8 mouse cellular contexts compared by ENCODE assay signal in the genomic region with DNA sequence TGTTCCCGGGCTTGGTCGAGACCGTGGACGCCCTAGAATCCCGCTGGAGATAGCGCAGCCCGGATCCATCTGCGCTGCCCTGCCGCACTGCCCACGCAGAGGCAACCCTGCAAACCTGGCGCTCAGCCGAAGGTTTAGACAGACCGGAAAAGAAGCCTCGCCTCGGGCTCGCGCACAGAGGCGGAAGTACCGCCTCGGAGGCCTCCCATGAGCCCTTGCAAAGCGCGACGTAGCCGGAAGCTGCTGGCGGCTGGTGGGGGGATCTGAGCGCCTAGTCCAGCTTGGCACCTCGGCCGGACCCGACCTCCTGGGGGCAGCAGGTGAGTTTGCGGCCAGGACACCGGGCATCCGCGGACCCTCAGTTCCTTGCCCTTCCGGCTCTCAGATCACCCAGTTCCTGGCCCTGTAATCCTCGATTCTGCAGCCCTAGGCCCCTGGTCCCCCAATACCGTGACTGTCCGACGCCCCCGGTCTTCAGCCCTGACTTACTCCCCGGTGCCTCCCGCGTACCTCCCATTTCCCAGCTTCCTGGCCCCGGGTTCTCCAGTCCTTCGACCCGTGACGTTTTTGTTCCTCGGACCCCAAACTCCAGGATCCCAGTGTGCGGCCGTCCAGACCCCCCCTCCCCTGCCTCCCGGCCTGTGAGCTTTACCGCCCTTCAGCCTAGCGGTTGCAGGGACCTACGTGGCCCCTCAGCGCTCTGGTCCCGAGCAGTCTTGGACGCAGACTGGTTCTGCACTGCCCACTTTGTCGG. TPM values are rescaled to one million over a fixed set of nuclear protein-coding genes. Genes with fewer than 3 reads are reported as not detected.
DNase-seq lines count a peak whose midpoint lies in the region; ATAC-seq and TF ChIP-seq lines count a peak whose summit lies in the region.

Gene Arfgap1, plus strand, starts transcription at position 216 of the 754 bp plus-strand sequence.

- no peak for TF ChIP-seq RAD21 in MEL (IDR thresholded peaks at IDR 0.05; ENCODE audit: low read depth, low read length)

- H3K79me2 ChIP-seq in MEL (ENCODE audit: control insufficient read depth, insufficient read depth, low read length, poor library complexity), result peaks cover 21% of the 10 kb centered on the region

- H3K27me3 ChIP-seq in MEL (ENCODE audit: control insufficient read depth in 1 of 2, insufficient read depth in 2 of 2, low read length in 2 of 2), result no peaks in the 10 kb centered on the region
- H3K27me3 ChIP-seq in lung, embryonic 16.5 days (ENCODE audit: control insufficient read depth, insufficient read depth, low read depth, low read length), result no peaks in the 10 kb centered on the region

- peak; percentile 94 for DNase-seq in MEL (ENCODE audit: low read depth, low spot score)
- peak; percentile 92 for DNase-seq in cerebellum, adult 8-10 months
- peak; percentile 85 for DNase-seq in forelimb bud, embryonic 11.5 days (ENCODE audit: low read depth, low spot score)
- peak; percentile 73 for DNase-seq in layer of hippocampus, adult 9-10 months (ENCODE audit: low spot score)
- peak; percentile 85 for DNase-seq in ovary, postnatal 10 days (ENCODE audit: low spot score)
- peak; percentile 76 to 82 for DNase-seq in thymus, postnatal 10 days (ENCODE audit: low spot score in 2 of 2)

- peak; percentile 89 to 91 for ATAC-seq in hematopoietic stem cell, adult 5-6 weeks (replicated peaks in 1 of 2; ENCODE audit: insufficient read depth in 1 of 2, low FRiP score in 2 of 2, low TSS enrichment in 1 of 2, low read depth in 1 of 2, poor library complexity in 2 of 2, severe bottlenecking in 2 of 2)
- ATAC-seq in lung, embryonic 16.5 days (ENCODE audit: low read depth), result peak; percentile 95

- WGBS in lung, embryonic 16.5 days, result under 1% methylated on average over 57 of the region's 57 CpGs

- peaks cover 1 to 11% of the 10 kb centered on the region in 2 experiments for H3K36me3 ChIP-seq in MEL (ENCODE audit: control insufficient read depth in 1 of 2, insufficient read depth in 2 of 2, low read length in 2 of 2)
- H3K36me3 ChIP-seq in lung, embryonic 16.5 days (ENCODE audit: control insufficient read depth, insufficient read depth, low read length), result peaks cover 20% of the 10 kb centered on the region

- peak within 1 kb of the TSS; percentile 51 for H3K27ac ChIP-seq in MEL (ENCODE audit: control insufficient read depth, low read depth, low read length)
- H3K27ac ChIP-seq in lung, embryonic 16.5 days (ENCODE audit: low read length), result peak within 1 kb of the TSS; percentile 84

- H3K9ac ChIP-seq in MEL (ENCODE audit: control insufficient read depth, low read depth, low read length, poor library complexity, severe bottlenecking), result peak within 1 kb of the TSS; percentile 83
- H3K9ac ChIP-seq in lung, embryonic 16.5 days (ENCODE audit: low read length), result peak within 1 kb of the TSS; percentile 98

- peak; percentile 79 to 98 for TF ChIP-seq POLR2A in MEL (IDR thresholded peaks at IDR 0.05; ENCODE audit: control insufficient read depth in 1 of 2, insufficient read depth in 1 of 2, low read depth in 1 of 2, low read length in 2 of 2, poor library complexity in 1 of 2)

- TF ChIP-seq EP300 in MEL (IDR thresholded peaks at IDR 0.05; ENCODE audit: low read depth in 1 of 2, low read length in 2 of 2), result peak in 1 of 2 experiments; percentile 41; a peak in 1 of 4 replicates

- peaks cover 2 to 7% of the 10 kb centered on the region in 2 experiments; a peak in 2 of 4 replicates for H3K4me1 ChIP-seq in MEL (ENCODE audit: control insufficient read depth in 1 of 2, insufficient read depth in 2 of 2, low read length in 2 of 2)
- peaks cover 12% of the 10 kb centered on the region for H3K4me1 ChIP-seq in lung, embryonic 16.5 days (replicated peaks; ENCODE audit: control insufficient read depth, insufficient read depth, low read length)

- no peaks in the 10 kb centered on the region for H3K9me3 ChIP-seq in MEL (replicated peaks; ENCODE audit: insufficient read depth, low read length)
- H3K9me3 ChIP-seq in lung, embryonic 16.5 days (ENCODE audit: control insufficient read depth, low read length), result no peaks in the 10 kb centered on the region

- no peak for TF ChIP-seq CTCF in MEL (IDR thresholded peaks at IDR 0.05 in 2 of 3, conservative IDR thresholded peaks at IDR 0.05 in 1 of 3; ENCODE audit: control insufficient read depth in 1 of 3, insufficient read depth in 1 of 3, low read depth in 2 of 3, low read length in 3 of 3, poor library complexity in 1 of 3, severe bottlenecking in 1 of 3)

- peak within 1 kb of the TSS; percentile 72 to 88 for H3K4me3 ChIP-seq in MEL (ENCODE audit: control insufficient read depth in 1 of 2, insufficient read depth in 1 of 2, low read depth in 2 of 2, low read length in 2 of 2)
- peak within 1 kb of the TSS; percentile 93 for H3K4me3 ChIP-seq in lung, embryonic 16.5 days (ENCODE audit: low read length)

- H3K4me2 ChIP-seq in lung, embryonic 16.5 days (ENCODE audit: low read depth, low read length), result peak within 1 kb of the TSS; percentile 90

TF ChIP-seq in MEL, 35 proteins besides CTCF, POLR2A, EP300 and RAD21:
- peak; percentile 83 for TF ChIP-seq MAX (IDR thresholded peaks at IDR 0.05; ENCODE audit: low read length)
- TF ChIP-seq TAL1 (IDR thresholded peaks at IDR 0.05; ENCODE audit: low read length), result no peak
- no peak for TF ChIP-seq MEF2A (IDR thresholded peaks at IDR 0.05; ENCODE audit: extremely low read depth, insufficient replicate concordance, low read depth, low read length, poor library complexity, severe bottlenecking)
- no peak for TF ChIP-seq POLR2AphosphoS5 (IDR thresholded peaks at IDR 0.05; ENCODE audit: borderline replicate concordance, low read depth, low read length)
- TF ChIP-seq CHD2 (IDR thresholded peaks at IDR 0.05; ENCODE audit: low read length), result no peak
- peak; percentile 90 for TF ChIP-seq SIN3A (IDR thresholded peaks at IDR 0.05; ENCODE audit: low read length)
- no peak for TF ChIP-seq ZC3H11A (IDR thresholded peaks at IDR 0.05; ENCODE audit: low read depth, low read length)
- TF ChIP-seq ZNF384 (IDR thresholded peaks at IDR 0.05; ENCODE audit: low read depth, low read length), result no peak
- peak; percentile 56 for TF ChIP-seq ETS1 (IDR thresholded peaks at IDR 0.05; ENCODE audit: low read depth, low read length)
- TF ChIP-seq CHD1 (IDR thresholded peaks at IDR 0.05; ENCODE audit: low read depth, low read length), result no peak
- 0 out of 2 replicates have a peak, but pooled peaks have one; percentile 30 for TF ChIP-seq USF1 (IDR thresholded peaks at IDR 0.05; ENCODE audit: low read depth, low read length)
- TF ChIP-seq RCOR1 (IDR thresholded peaks at IDR 0.05; ENCODE audit: low read depth, low read length), result no peak
- TF ChIP-seq MYC (IDR thresholded peaks at IDR 0.05; ENCODE audit: low read depth, low read length), result peak; percentile 78
- peak; percentile 75 for TF ChIP-seq TCF12 (IDR thresholded peaks at IDR 0.05; ENCODE audit: low read depth, low read length)
- TF ChIP-seq ZKSCAN1 (IDR thresholded peaks at IDR 0.05; ENCODE audit: low read depth, low read length), result no peak
- TF ChIP-seq MAZ (IDR thresholded peaks at IDR 0.05; ENCODE audit: low read depth, low read length), result peak; percentile 77
- peak; percentile 97 for TF ChIP-seq ELF1 (IDR thresholded peaks at IDR 0.05; ENCODE audit: low read depth, low read length)
- TF ChIP-seq E2F4 (IDR thresholded peaks at IDR 0.05; ENCODE audit: borderline replicate concordance, low read depth, low read length), result no peak
- no peak for TF ChIP-seq USF2 (IDR thresholded peaks at IDR 0.05; ENCODE audit: borderline replicate concordance in 1 of 2, insufficient read depth in 1 of 2, low read depth in 1 of 2, low read length in 2 of 2)
- TF ChIP-seq MYB (IDR thresholded peaks at IDR 0.05; ENCODE audit: low read depth, low read length), result no peak
- peak; percentile 94 for TF ChIP-seq HCFC1 (IDR thresholded peaks at IDR 0.05; ENCODE audit: low read depth, low read length)
- no peak for TF ChIP-seq BHLHE40 (IDR thresholded peaks at IDR 0.05; ENCODE audit: borderline replicate concordance, low read depth, low read length)
- no peak for TF ChIP-seq UBTF (IDR thresholded peaks at IDR 0.05; ENCODE audit: borderline replicate concordance, insufficient read depth, low read depth, low read length)
- no peak for TF ChIP-seq MAFK (IDR thresholded peaks at IDR 0.05; ENCODE audit: borderline replicate concordance, low read depth, low read length)
- TF ChIP-seq SMC3 (IDR thresholded peaks at IDR 0.05; ENCODE audit: low read depth, low read length), result no peak
- peak; percentile 94 for TF ChIP-seq POLR2AphosphoS2 (IDR thresholded peaks at IDR 0.05; ENCODE audit: low read length)
- TF ChIP-seq MXI1 (IDR thresholded peaks at IDR 0.05; ENCODE audit: low read depth, low read length), result peak; percentile 87
- TF ChIP-seq GATA1 (IDR thresholded peaks at IDR 0.05; ENCODE audit: low read depth, low read length), result no peak
- peak; percentile 81 for TF ChIP-seq KAT2A (conservative IDR thresholded peaks at IDR 0.05; ENCODE audit: low read depth, low read length)
- TF ChIP-seq NRF1 (IDR thresholded peaks at IDR 0.05; ENCODE audit: insufficient read depth, low read depth, low read length, poor library complexity, severe bottlenecking), result peak; percentile 46; the same call in 1 of the 2 replicates
- TF ChIP-seq JUND (IDR thresholded peaks at IDR 0.05; ENCODE audit: low read depth, low read length), result no peak
- peak; percentile 96 for TF ChIP-seq NELFE (IDR thresholded peaks at IDR 0.05; ENCODE audit: low read depth, low read length)
- TF ChIP-seq GABPA (IDR thresholded peaks at IDR 0.05; ENCODE audit: low read depth, low read length), result no peak
- peak; percentile 78 for TF ChIP-seq TBP (IDR thresholded peaks at IDR 0.05; ENCODE audit: low read depth, low read length)
- TF ChIP-seq ZMIZ1 (IDR thresholded peaks at IDR 0.05; ENCODE audit: low read depth, low read length), result peak; percentile 96

RNA-seq across cellular contexts. Expression of gene Arfgap1, which starts in this region (rescaled TPM):
- 39.3 and 50.5 TPM in 2 replicates for total RNA-seq in MEL (2012; rRNA removed)
- 10 to 100 TPM in 1 of 2 experiments, not detected in 1; 57.1 TPM for polyA plus RNA-seq in MEL (2012; ENCODE audit: insufficient read depth in 1 of 2, insufficient read length in 2 of 2, low read depth in 1 of 2, low replicate concordance in 2 of 2, missing spikeins in 1 of 2)
- 27.6 and 44.8 TPM in 2 replicates for total RNA-seq in hematopoietic stem cell, adult 5-6 weeks (2017)
- polyA plus RNA-seq in lung, embryonic 16.5 days (2015; fragmentation: Nextera tagmentation; extraction: Ambion mirVana), result 96.2 and 98.6 TPM in 2 replicates

Comparison
In these comparisons a context has a peak if more than half of its experiments do, and no peak if none do; other contexts are left out.
1. Peak in every context shown above with its lines: DNase-seq, ATAC-seq, H3K4me3 ChIP-seq and H3K27ac ChIP-seq.